ENCODE assay signal across 17 mouse cellular contexts in the genomic region with DNA sequence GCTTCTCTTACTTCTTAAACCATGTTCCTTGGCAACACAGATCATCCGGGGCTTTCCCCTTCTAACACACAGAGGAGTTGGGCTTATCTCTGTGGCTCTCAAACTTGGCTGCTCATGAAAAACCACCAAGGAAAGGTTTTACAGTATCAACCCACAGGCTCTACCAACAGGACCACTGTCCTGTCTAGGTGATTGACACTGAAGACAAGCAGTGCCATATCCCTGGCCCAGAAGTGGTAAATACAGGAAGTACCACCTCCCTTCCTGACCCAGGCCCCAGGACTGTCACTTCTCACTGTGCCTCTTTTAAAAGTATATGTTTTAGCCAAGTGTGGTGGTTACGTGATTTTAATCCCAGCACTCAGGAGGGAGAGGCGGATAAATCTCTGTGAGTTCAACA.
"Had no signal": no experiment of that assay in that cellular context is flagged by ENCODE, and none has a peak within 500 bp of the region (broad histone marks: within the 10 kb centered on the region; RNA-seq: fewer than 3 reads in every experiment).

No protein-coding gene starts in this region.

- H3K36me3 ChIP-seq: neural tube, embryonic 12.5 days; neural tube, embryonic 13.5 days; neural tube, embryonic 15.5 days; stomach, embryonic 15.5 days had no signal

- H3K9me3 ChIP-seq: neural tube, embryonic 12.5 days; neural tube, embryonic 13.5 days; neural tube, embryonic 15.5 days; stomach, embryonic 15.5 days had no signal

- H3K27me3 ChIP-seq: neural tube, embryonic 12.5 days; neural tube, embryonic 13.5 days; neural tube, embryonic 15.5 days; stomach, embryonic 15.5 days had no signal

- DNase-seq: retina, postnatal 1 day; right cerebral cortex, adult 18-20 months; right cerebral cortex, postnatal 14 days; right cerebral cortex, postnatal 25 days; right cerebral cortex, postnatal 4 days; spleen, adult 18-20 months; thymus, adult 18-20 months; thymus, adult 2 months; thymus, postnatal 14 days; thymus, postnatal 25 days; thymus, postnatal 36 days; thymus, postnatal 4 days had no signal

- H3K27ac ChIP-seq: neural tube, embryonic 12.5 days; neural tube, embryonic 13.5 days; neural tube, embryonic 15.5 days; stomach, embryonic 15.5 days; stomach, postnatal 0 days had no signal

- H3K4me3 ChIP-seq: neural tube, embryonic 12.5 days; neural tube, embryonic 13.5 days; neural tube, embryonic 15.5 days; stomach, embryonic 15.5 days had no signal

- H3K4me1 ChIP-seq: neural tube, embryonic 12.5 days; neural tube, embryonic 13.5 days; neural tube, embryonic 15.5 days; stomach, embryonic 15.5 days had no signal
